Mouse (Mus musculus): ENCODE measurements around the gene Asna1.

Gene Asna1

DNA sequence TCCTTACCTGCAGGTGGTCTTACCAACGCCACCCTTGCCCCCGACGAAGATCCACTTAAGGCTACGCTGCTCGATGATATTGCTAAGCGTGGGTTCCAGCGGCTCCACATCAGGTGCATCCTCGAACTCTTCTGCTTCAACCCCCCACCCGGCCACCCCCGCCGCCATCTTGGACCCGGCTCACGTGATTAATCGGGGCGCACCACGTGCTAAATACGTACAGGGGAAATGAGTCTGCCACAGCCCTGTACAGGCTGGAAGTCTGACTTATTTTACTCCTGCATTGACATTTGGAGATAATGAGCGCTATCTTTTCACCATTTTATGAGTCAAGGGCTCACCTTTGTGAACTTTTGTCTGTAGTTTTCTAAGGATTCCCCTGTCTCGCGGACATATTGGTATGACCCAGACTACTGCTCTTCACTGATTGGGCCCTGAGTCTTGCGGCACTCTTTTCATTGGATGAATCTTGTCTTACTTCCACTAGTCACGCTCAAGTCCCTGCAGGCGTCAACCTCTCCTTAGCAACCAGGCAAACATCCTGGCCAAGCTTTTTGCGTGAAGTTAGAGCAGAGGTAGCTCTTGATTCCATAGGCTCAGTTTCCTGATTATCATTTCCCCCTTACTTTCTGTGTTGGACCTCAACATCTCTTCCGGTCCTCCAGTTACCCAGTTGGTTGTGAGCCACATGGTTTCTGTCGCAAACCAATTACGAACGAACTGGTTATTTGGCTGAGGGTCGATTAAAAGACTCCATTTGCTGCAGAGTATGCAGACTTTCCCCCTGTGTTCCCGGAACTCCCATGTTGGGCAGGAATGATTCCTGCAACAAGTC is at the start of gene Asna1:
Asna1 (minus strand) TSS at position 184 of the 835 bp plus-strand sequence.
- DNase-seq: peak; percentile 97

DNA sequence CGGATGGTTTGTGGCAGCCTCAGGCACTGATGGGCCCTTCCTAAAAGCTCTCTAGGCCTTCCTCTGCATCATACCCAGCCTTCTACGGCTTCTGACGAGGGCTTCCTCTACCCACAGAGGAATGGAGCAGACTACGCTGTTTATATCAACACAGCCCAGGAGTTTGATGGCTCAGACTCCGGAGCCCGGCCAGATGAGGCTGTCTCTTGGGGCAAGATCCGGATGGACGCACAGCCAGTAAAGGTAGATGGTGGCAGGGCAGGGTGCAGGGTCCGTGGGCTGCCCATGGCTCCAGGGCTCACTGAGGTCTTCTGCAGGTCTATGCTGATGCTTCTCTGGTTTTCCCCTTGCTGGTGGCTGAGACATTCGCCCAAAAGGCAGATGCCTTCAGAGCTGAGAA is 49.5 kb upstream of the Asna1 start:
- no peak for DNase-seq

DNA sequence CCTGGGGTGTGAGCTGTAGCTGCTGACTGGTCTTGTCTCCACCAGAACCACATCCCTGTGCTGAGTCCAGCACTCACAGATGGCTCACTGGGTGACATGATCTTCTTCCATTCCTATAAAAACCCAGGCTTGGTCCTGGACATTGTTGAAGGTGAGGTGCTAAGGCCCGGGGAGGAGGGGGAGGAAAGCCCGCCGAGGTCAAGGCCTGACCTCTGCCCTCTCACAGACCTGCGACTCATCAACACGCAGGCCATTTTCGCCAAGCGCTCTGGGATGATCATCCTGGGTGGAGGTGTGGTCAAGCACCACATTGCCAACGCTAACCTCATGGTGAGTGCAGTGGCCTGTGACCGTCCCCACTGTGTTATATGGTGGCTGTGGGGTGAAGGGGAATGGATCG is 49.1 kb upstream of the Asna1 start:
- DNase-seq: no peak

DNA sequence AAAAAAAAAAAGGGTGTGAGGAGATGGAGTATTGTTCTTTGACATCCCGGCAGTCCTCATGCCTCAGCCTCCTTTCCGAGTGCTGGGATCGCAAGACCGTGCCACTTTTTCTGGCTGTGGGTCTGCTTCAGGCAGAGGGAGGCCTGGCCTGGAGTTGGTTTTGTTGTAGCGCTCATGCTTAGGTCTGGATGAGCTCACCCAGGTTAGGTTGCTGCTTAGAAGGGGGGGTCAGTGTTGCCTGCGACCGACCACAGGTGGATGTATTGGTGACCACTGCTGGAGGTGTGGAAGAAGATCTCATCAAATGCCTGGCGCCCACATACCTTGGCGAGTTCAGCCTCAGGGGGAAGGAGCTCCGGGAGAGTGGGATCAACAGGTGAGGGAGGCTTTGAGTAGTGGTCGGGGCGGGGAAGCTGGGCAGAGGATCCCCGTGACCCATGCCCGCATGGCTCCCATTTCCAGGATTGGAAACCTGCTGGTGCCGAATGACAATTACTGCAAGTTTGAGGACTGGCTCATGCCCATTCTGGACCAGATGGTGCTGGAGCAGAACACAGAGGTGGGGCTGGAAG is 48.0 kb upstream of the Asna1 start:
- DNase-seq: no peak

DNA sequence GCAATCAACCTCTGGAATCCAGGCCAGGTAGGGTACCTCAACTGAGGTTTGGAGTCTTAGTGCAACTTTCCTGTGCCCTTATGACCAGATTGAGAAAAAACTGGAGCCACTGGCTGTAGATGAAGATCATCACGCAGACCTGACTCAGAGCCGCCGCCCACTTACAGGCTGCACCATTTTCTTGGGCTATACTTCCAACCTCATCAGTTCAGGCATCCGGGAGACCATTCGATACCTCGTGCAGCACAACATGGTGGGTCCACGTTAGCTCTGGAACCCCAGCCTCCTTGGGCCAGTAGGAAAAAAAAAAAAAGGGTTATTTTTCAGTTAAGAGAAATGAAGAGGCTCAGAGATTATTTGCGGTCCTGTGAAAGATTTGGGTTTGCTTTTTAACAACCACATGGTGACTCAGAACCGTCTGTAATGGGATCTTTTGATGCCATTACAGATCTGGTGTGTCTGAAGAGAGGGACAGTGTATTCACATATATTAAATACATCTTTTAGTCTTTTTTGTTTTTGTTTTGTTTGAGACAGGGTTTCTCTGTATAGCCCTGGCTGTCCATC is 47.4 kb upstream of the Asna1 start:
- no peak for DNase-seq

DNA sequence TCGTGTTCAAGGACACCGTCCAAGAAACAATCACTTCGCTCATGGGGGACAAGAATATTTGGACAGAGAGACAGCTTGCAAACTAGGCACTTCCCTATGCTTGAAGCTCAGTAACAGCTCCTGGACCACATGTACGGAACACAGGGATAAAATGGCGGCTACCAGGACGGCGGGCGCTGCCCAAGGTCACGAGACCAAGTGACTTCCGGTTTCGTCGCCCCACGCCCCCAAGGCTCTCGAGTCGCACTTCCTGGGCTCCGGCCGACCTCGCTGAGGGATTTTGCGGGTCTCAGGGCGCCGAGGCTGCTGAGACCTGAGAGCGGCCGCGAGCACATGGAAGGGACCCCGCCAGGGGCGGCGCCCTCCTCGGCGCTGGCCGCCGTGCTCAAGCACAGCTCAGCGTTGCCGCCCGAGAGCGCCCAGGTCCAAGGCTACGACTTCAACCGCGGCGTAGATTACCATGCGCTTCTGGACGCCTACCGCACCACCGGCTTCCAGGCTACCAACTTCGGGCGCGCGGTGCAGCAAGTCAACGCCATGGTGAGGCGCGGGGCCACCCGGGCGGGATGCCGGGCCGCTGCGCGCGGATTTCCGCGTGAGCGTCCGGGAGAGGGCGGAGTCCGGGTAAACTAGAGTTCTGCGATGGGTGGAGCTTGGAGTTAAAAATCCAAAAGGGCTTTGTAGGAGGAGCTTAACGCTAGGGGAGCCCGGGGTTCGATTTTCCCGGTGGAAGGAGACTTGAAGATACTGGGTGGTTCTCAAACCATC is 46.6 kb upstream of the Asna1 start, which contains the start of gene Dhps:
Dhps (plus strand) TSS at position 244 of the 768 bp plus-strand sequence.
- peak; percentile 95 for DNase-seq

DNA sequence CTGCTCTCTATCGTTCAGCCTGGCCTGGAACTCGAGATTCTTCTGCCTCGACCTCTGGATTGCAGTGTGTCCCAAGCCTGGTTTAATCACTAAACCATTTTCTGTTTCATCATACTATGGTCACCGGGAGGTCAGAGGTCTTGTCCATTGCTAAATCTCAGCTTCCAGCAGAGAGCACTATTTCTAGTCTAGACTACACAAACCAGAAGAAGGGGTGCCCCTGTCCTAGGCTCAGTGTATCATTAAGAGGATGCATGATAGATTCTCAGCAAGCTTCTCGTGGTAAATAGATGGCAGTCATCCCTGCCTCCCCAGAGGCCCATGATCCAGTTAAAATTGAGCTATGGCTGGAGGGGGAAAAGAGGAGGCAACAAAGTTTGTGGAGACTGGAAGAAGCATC is 46.0 kb upstream of the Asna1 start:
- no peak for DNase-seq

DNA sequence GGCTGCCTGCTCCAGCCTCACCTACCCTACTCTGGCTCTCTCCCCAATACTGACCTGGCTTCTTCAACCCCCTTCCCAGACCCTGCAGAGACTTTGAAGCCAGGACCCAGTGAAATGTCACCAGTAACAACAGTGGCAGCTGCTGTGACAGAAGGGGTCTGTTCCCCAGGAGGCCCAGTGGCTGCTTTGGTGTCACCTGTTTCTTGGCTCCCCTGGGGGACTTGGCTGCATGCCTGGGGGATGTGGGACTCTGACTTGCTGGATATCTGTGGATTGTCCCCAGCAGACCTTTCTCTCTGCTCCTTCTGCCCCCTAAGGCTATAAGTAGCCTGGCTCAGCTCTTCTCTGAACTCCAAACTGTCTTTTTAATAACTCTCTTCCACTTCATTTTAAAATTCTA is 42.9 kb upstream of the Asna1 start, which contains the start of gene Gm5741:
Gm5741 (minus strand) TSS at position 1 of the 400 bp plus-strand sequence.
- DNase-seq: no peak

DNA sequence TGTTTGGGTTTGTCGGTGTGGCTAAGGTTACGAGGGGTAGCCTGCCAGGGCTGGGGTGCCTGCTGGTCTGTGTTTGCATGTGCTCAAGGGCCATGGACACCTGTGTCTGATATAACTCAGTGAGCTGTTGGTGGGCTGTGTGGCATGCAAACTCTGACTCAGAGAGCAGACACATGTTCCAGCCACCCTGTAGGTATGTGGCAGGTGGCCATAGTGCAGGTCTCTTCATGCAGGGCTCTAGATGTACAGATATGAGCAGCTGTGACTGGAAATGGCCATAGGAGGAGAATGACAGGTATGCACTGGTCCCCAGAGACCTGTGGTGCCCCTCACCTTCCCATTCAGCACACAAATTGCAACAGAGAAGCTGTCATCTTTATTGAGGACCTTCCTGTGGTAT is 42.1 kb upstream of the Asna1 start:
- no peak for DNase-seq

DNA sequence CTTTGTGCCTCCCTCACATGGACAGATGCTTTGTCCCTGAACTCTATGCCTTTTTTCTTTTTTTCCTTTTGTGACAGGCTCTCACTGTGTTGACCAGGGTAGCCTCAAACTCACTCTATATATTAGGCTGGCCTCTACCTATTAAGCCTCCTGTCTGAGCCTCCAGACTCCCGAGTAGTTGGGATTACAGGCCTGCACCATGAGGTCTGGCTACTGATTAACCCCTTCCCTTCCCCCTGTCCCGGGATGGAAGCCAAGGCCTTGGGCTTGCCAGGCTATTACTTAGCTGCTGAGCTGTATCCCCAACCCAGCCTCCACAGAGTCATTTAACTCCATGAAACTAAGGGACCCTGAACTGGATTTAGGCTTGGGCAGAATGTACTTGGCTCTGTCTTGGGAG is 40.1 kb upstream of the Asna1 start:
- DNase-seq: no peak

DNA sequence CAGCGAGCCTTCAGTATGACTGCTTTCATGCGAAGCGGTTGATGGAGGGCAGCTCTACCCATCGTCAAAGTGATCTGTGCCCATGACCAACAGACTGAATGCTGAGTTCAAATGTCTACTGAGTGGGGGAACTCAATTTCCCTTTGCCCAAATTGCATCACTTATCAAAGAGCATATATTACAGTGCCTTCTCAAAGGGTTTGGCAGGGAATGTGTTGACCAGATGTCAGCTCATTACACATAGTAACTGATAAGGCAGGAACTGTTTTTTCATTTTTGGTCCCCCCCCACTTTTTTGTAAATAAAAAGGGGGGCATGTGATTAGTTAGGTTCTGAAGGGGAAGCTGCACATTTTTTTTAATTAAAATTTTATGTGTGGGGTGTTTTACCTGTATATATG is 37.5 kb upstream of the Asna1 start:
- DNase-seq: no peak

DNA sequence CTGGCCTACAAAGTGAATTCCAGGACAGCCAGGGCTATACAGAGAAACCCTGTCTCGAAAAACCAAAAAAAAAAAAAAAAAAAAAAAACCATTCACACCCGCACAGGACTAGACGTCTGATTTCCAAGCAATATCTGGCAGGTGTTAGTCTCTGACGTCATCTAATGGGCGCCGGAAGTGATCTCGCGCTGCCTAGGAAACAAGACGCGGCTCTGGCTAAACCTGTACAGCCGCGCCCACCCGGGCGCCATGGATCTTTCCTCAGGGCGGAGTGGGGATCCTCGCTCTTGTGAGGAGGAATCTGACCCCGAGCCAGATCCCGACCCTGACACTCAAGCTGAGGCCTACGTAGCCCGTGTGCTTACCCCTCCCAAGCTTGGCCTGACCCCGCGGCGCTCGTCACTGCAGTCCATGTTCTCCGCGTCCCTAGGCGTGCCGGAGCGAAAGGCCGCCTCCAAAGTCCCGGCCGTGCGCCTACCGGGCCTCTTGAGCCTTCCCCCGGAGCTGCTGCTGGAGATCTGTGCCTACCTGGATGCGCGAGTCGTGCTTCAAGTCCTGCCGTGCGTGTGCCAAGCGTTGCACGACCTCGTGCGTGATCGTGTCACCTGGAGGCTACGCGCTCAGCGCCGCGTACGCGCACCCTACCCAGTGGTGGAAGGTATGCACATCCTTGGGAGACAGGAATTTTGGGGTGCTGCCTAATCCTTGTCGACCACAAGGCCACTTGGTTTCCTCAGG is 35.0 kb upstream of the Asna1 start, which contains the start of gene Fbxw9:
Fbxw9 (plus strand) TSS at position 177 of the 738 bp plus-strand sequence.
- peak; percentile 94 for DNase-seq

DNA sequence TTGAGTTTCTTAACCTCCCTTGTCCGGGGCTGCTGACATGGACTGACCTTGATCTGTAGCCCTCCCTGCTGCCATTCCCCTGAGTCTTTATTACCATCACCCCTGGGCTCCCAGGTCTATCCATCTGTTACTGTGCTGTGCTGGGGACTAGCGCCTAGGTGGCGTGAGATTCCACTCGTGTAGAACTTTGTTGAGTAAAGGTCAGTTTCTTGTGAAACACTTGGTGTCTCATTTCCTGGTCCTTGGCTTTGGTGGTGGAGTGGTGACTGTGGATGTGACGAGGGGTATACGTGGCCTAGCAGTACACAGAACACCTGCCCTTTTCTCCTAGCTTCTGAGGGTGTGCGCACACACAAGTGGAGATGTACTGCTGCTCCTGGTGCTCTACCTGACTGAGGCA is 32.3 kb upstream of the Asna1 start:
- DNase-seq: no peak

DNA sequence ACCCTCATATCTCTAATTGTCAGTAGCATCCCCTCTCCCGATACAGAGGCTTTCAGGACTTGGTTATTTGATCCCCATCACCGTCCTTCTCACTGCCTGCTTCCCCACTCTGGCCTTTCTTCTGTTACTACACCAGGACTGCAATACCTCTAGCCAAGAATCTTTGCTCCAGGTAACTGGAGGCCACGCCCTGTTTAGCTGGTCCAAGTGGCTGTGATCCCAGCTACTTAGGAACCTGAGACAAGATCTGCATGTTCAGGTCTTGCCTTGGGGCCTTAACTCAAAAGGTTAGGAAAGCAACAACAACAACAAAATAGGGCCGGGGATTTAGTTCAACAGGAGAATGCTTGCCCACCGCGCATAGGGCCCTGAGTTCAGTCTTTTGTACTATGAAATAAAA is 18.5 kb upstream of the Asna1 start:
- no peak for DNase-seq

DNA sequence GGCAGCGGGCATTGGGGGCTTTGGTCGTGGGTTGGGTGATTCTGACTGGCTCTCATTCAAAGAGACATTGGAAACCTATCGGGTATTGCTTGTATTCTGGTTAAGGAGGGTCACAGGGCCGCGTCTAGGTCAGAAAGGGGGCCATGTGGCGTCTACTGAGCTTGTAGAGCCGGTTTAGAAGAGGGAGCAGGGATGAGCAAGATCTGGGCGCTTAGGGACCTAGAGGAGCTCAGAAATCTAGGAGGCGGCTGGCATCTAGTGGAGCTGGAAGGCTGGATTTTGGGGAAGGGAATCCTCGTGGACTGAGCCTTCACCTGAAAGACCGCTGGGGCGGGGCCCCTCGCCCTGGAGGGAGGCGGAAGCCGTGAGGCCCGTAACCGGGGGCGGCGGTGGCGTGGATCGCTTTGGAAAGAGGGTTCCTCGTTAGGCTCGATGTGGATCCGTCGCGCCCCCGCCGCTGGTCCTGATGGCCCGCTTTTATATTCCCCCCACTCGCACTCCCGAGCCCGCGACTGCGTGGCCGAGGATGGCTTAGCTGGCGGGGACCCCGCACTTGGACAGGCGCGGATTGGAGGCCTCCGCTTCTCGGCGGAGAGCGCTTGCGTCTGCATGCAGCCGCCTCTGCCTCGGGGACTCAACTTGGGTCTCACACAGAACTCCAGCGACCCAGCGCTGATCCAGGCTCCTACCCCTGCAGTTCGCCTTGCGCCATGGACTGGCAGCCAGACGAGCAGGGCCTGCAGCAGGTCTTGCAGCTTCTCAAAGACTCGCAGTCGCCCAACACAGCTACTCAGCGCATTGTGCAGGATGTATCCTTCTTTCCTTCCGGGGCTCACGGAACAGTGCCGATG is 12.8 kb upstream of the Asna1 start:
- peak; percentile 37 for DNase-seq

DNA sequence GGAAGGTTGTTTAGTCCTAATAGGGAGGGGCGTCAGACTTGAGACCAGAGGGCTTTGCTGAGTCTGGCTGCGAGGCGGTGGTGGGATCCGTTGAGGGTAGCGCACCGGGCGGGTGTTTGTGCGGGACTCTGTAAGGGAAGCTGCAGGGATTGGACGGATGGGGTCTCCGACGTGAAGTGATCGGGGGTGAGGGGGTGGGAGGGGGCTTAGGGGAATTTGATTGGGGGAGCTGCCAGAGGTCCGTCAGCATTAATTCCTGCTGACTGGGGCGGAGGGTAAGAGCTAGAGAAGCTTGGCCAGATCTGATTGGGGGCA is 12.2 kb upstream of the Asna1 start:
- no peak for DNase-seq

DNA sequence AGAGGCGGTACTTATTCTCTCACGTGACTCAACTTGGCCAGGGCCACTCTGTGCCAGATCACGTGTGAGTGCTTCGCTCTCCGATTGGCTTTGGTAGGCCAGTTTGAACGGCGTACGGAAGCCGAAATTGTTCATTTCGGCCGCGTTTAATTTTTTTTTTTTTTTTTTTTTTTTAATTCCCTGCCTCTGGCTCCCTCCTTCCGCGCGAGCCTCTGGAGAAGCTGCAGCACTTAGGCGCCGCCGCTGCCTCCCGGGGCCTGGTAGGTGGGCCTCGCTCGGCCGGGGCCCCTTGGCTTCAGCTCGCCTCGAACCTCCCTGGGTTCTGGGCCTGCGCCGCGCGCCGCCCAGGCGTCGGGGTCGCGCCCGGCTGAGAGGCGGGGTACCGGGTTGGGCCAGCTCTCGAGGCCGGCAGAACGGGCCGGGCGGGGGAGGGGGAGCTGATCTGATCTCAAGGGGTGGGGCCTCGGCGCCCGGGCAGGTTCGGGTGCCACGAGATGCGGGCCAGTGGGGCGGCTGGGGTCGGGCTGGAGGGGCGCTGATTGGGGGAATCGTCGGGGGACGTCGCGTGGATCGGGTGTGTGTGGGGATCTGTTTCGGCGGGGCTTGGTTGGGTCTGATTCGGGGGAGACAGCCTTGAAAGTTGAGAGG is 11.8 kb upstream of the Asna1 start, which contains the start of gene Tnpo2:
Tnpo2 (plus strand) TSS at position 198 of the 648 bp plus-strand sequence.
- peak; percentile 99 for DNase-seq

DNA sequence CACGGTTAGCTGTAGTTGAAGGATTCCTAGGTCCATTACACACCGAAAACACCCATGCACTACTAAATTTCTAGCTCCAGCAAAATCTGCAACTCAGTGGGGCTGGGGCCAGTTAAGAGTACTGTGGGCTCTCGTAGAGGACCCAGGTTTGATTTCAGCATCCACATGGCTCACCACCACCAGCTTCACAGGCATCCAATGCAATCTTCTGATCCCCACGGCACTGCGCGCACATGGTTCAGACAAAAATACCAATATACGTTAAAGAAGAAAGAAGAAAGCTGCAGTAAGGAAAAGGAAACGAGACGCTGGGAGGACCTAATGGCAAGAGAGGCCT is 11.3 kb upstream of the Asna1 start:
- DNase-seq: no peak

DNA sequence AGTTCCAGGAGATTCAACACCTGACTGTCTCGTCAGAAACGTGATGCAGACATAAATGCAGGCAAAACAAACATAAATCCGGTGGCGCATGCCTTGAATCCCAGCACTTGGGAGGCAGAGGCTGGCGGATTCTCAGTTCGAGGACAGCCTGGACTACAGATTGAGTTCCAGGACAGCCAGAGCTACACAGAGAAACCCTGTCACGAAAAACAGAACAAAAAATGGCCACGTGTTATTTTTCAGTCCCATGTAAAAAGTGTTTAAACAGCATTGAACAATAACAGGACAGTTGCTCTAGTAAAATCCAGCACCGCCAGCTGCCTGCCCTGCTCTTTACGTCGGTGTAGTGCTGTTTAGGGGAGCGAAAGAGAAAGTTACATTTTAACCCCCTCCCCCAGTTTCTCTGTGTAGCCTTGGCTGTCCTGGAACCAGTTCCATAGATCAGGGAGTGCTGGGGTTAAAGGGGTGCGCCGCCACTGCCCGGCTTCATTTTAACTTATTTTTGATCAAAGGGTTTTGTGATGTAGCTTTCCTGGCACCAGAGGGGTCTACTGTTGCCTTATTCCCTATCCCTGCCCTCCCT is 10.7 kb upstream of the Asna1 start:
- DNase-seq: no peak

DNA sequence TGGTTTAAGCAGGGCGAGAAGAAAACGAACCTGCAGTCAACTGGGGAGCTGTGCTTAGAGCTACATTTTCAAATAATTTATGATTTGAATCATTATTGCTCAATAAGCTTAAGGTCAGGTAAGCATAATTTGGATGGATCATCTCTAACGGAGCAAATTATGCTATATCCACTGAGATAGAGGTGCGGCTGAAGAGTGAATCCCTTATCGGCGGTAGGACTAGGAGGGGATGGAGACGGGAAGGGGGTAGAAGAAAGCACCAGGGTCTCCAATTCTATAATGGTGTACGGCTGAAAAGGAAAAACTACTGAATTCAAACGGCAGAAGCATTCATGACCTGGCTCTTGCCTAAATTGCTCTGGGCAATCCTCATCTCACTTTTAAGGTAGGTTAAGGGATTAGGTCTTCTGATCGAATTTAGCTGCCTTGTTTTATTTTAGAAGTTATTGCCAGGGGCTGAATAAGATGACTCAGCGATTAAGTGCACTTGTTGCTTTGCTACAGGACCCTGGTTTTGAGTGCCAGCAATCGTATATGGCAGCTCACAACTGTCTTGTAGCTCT is 10.2 kb upstream of the Asna1 start:
- DNase-seq: no peak

DNA sequence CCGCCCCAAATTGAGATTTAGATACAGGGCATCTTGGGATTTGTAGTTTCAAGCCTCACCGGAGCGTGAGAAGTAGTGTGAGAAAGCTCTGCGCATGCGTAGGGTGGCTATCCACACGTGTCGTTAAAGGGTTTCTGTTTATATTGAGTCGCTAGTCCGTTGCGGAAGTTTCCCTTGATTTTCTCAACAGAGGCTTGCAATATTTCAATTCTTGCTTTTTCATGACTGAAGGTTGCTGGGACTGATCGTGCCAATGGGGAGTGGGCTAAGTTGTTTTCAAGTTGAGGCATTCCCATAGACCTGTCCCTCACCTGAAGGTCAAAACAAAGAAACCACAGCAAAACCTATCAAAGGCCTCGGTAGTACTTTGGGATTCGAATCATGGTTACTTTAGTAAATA is 9.7 kb upstream of the Asna1 start:
- peak; percentile 85 for DNase-seq

Data from retina, postnatal 1 day (tissue).